ENCODE assay signal across 14 mouse cellular contexts in the genomic region with DNA sequence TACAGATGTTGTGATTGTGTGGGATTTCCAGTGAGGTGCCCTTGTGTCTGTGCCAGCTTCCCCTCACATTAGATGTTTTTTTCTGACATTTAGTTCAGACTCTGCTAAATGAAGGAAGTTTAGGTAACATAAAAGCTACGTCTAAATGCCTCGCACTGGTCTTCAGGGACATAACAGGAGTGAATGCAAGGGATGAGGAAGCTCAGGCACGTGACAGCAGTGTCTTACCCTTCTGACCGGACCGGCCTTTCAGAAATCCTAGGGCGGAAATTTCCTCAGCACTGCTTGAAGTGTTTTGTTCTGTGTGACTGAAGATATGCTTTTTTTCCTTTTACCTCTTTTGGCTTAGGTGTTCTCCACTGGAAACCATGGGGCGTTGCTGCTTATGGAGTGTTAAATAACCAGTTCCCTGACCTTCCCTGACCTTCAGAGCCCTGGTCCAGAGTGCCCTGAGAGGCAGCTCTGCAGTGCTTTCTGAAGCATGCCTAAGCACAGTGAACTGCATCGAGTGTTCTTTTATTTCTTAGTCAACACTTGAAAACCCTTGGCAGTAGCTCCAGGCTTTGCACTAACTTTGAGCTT.
A peak's percentile ranks its signal among the peaks of the same experiment; 100 is the strongest.
DNase-seq lines count a peak whose midpoint lies in the region; ATAC-seq and TF ChIP-seq lines count a peak whose summit lies in the region.
"Had no signal": no experiment of that assay in that cellular context is flagged by ENCODE, and none has a peak within 500 bp of the region (broad histone marks: within the 10 kb centered on the region; RNA-seq: fewer than 3 reads in every experiment).

No protein-coding gene starts in this region.

- no peak for TF ChIP-seq CTCF in kidney, postnatal 0 days (IDR thresholded peaks at IDR 0.05; ENCODE audit: low read depth)

- H3K4me2 ChIP-seq in heart, embryonic 13.5 days: no peak overlapping the region
- H3K4me2 ChIP-seq in kidney, postnatal 0 days (ENCODE audit: low read length): 0 out of 2 replicates have a peak overlapping the region, but pooled peaks have one; percentile 7
- H3K4me2 ChIP-seq: limb, embryonic 13.5 days had no signal

- ATAC-seq in heart, embryonic 13.5 days (ENCODE audit: extremely low read depth, insufficient number of reproducible peaks, low FRiP score, low TSS enrichment): no peak
- ATAC-seq in kidney, postnatal 0 days (replicated peaks; ENCODE audit: low FRiP score, low read depth): peak; percentile 97
- ATAC-seq: forebrain, postnatal 0 days; liver, postnatal 0 days; Patski had no signal

- H3K36me3 ChIP-seq in heart, embryonic 13.5 days: no peaks in the 10 kb centered on the region
- no peaks in the 10 kb centered on the region for H3K36me3 ChIP-seq in kidney, postnatal 0 days (ENCODE audit: insufficient read depth, low read length)
- H3K36me3 ChIP-seq: limb, embryonic 13.5 days had no signal

- no peaks in the 10 kb centered on the region for H3K27me3 ChIP-seq in heart, embryonic 13.5 days (replicated peaks)
- no peaks in the 10 kb centered on the region for H3K27me3 ChIP-seq in kidney, postnatal 0 days (ENCODE audit: insufficient read depth, low read length)
- H3K27me3 ChIP-seq: limb, embryonic 13.5 days; Patski had no signal

- WGBS in heart, embryonic 13.5 days: 60% methylated on average over 8 of the region's 8 CpGs
- 36% methylated on average over 8 of the region's 8 CpGs for WGBS in kidney, postnatal 0 days

- H3K4me1 ChIP-seq in heart, embryonic 13.5 days: peaks cover 21% of the 10 kb centered on the region
- H3K4me1 ChIP-seq in kidney, postnatal 0 days (replicated peaks; ENCODE audit: insufficient read depth, low read length): peaks cover 5% of the 10 kb centered on the region
- H3K4me1 ChIP-seq: limb, embryonic 13.5 days had no signal

- DNase-seq in heart, adult 8-10 months (ENCODE audit: low spot score): no peak
- DNase-seq in kidney, adult 18-20 months: peak; percentile 76
- peak; percentile 63 for DNase-seq in kidney, postnatal 0 days (ENCODE audit: low spot score)
- DNase-seq in lung, postnatal 14 days: peak; percentile 51
- DNase-seq in B cell, adult 2 months: no peak
- DNase-seq in right cerebral cortex, postnatal 4 days: no peak
- DNase-seq: adrenal gland, adult 2 months; cerebellum, postnatal 36 days; forebrain, postnatal 0 days; liver, postnatal 0 days; midbrain, embryonic 14.5 days had no signal

- no peak overlapping the region for H3K4me3 ChIP-seq in heart, embryonic 13.5 days
- no peak overlapping the region for H3K4me3 ChIP-seq in kidney, postnatal 0 days (replicated peaks; ENCODE audit: low read depth, low read length)
- H3K4me3 ChIP-seq: limb, embryonic 13.5 days had no signal

- H3K9ac ChIP-seq in heart, embryonic 13.5 days: no peak overlapping the region
- no peak overlapping the region for H3K9ac ChIP-seq in kidney, postnatal 0 days (ENCODE audit: low read depth, low read length)
- H3K9ac ChIP-seq: forebrain, postnatal 0 days; limb, embryonic 13.5 days; liver, postnatal 0 days had no signal

- no peaks in the 10 kb centered on the region for H3K9me3 ChIP-seq in heart, embryonic 13.5 days
- no peaks in the 10 kb centered on the region for H3K9me3 ChIP-seq in kidney, postnatal 0 days (replicated peaks; ENCODE audit: low read length)
- H3K9me3 ChIP-seq: limb, embryonic 13.5 days had no signal

- H3K27ac ChIP-seq in heart, embryonic 13.5 days (replicated peaks): peak overlapping the region; percentile 69
- H3K27ac ChIP-seq in kidney, postnatal 0 days: peak overlapping the region; percentile 76
- H3K27ac ChIP-seq: limb, embryonic 13.5 days had no signal

Comparison
In these comparisons a context has a peak if more than half of its experiments do, and no peak if none do; other contexts are left out.
1. DNase-seq: peak in kidney, adult 18-20 months (single experiment), kidney, postnatal 0 days (single experiment) and lung, postnatal 14 days (single experiment); none in heart, adult 8-10 months (single experiment), B cell, adult 2 months (0 of 2) and right cerebral cortex, postnatal 4 days (single experiment).